32 mouse cellular contexts compared by ENCODE assay signal in genomic region chr1:93065654-93066053, GRCm38 (mm10). TPM values are rescaled to one million over a fixed set of nuclear protein-coding genes. Genes with fewer than 3 reads are reported as not detected.
DNase-seq lines count a peak whose midpoint lies in the region; ATAC-seq and TF ChIP-seq lines count a peak whose summit lies in the region.
"Had no signal": no experiment of that assay in that cellular context is flagged by ENCODE, and none has a peak within 500 bp of the region (broad histone marks: within the 10 kb centered on the region; RNA-seq: fewer than 3 reads in every experiment).

No protein-coding gene starts in this region.

- WGBS in cerebellum, adult 2 months = 31% methylated on average over 6 of the region's 6 CpGs
- WGBS in forebrain, embryonic 15.5 days = 88% methylated on average over 6 of the region's 6 CpGs

- H3K9ac ChIP-seq in forebrain, embryonic 15.5 days (replicated peaks) = no peak overlapping the region
- H3K9ac ChIP-seq: embryonic facial prominence, embryonic 12.5 days; forebrain, embryonic 12.5 days; hindbrain, embryonic 14.5 days; liver, embryonic 15.5 days; lung, embryonic 15.5 days; midbrain, embryonic 13.5 days; stomach, embryonic 15.5 days had no signal

- no peaks in the 10 kb centered on the region for H3K9me3 ChIP-seq in forebrain, embryonic 15.5 days
- H3K9me3 ChIP-seq: embryonic facial prominence, embryonic 12.5 days; forebrain, embryonic 12.5 days; heart, embryonic 10.5 days; limb, embryonic 10.5 days; liver, embryonic 15.5 days; lung, embryonic 15.5 days; megakaryocyte, embryonic 14.5 days; midbrain, embryonic 13.5 days; stomach, embryonic 15.5 days had no signal

- no peak for TF ChIP-seq CTCF in cerebellum, adult 2 months (IDR thresholded peaks at IDR 0.05; ENCODE audit: borderline replicate concordance, insufficient read depth, low read depth, low read length)
- TF ChIP-seq CTCF in testis, adult 2 months (IDR thresholded peaks at IDR 0.05; ENCODE audit: control insufficient read depth, insufficient read depth, insufficient replicate concordance, low read depth, low read length) = no peak

- TF ChIP-seq POLR2A in cerebellum, adult 2 months (IDR thresholded peaks at IDR 0.05; ENCODE audit: borderline replicate concordance, insufficient read depth, low read length) = no peak
- TF ChIP-seq POLR2A in testis, adult 2 months (IDR thresholded peaks at IDR 0.05; ENCODE audit: control insufficient read depth, low read depth, low read length) = no peak; the same call in 1 of the 2 replicates

- H3K4me1 ChIP-seq in cerebellum, adult 2 months (ENCODE audit: control insufficient read depth, insufficient read depth, low read length) = peaks cover 52% of the 10 kb centered on the region
- peaks cover 7% of the 10 kb centered on the region for H3K4me1 ChIP-seq in testis, adult 2 months (ENCODE audit: control insufficient read depth, insufficient read depth, low read length)
- peaks cover 6% of the 10 kb centered on the region for H3K4me1 ChIP-seq in forebrain, embryonic 15.5 days
- H3K4me1 ChIP-seq: forebrain, embryonic 12.5 days; liver, embryonic 15.5 days; megakaryocyte, embryonic 14.5 days; midbrain, embryonic 13.5 days; stomach, embryonic 15.5 days had no signal

- no peak for ATAC-seq in forebrain, embryonic 15.5 days (replicated peaks)
- ATAC-seq: CD4-positive, CD25-positive, alpha-beta regulatory T cell, adult 4 months; midbrain, embryonic 13.5 days had no signal

- H3K4me3 ChIP-seq in cerebellum, adult 2 months (replicated peaks; ENCODE audit: insufficient read depth, low read depth, low read length) = no peak overlapping the region
- H3K4me3 ChIP-seq in testis, adult 2 months (ENCODE audit: control insufficient read depth, low read depth, low read length) = no peak overlapping the region
- no peak overlapping the region for H3K4me3 ChIP-seq in forebrain, embryonic 15.5 days
- H3K4me3 ChIP-seq: embryonic facial prominence, embryonic 12.5 days; erythroblast, embryonic 14.5 days; forebrain, embryonic 12.5 days; heart, embryonic 10.5 days; limb, embryonic 10.5 days; liver, embryonic 15.5 days; lung, embryonic 15.5 days; megakaryocyte, embryonic 14.5 days; midbrain, embryonic 13.5 days; stomach, embryonic 15.5 days had no signal

- no peaks in the 10 kb centered on the region for H3K36me3 ChIP-seq in testis, adult 2 months (ENCODE audit: control insufficient read depth, insufficient read depth, low read length)
- H3K36me3 ChIP-seq in forebrain, embryonic 15.5 days = peaks cover 86% of the 10 kb centered on the region
- H3K36me3 ChIP-seq: embryonic facial prominence, embryonic 12.5 days; heart, embryonic 10.5 days; limb, embryonic 10.5 days; liver, embryonic 15.5 days; lung, embryonic 15.5 days; stomach, embryonic 15.5 days had no signal

- no peak overlapping the region for H3K27ac ChIP-seq in cerebellum, adult 2 months (ENCODE audit: insufficient read depth, low read length)
- peak overlapping the region; percentile 54 for H3K27ac ChIP-seq in testis, adult 2 months (ENCODE audit: control insufficient read depth, insufficient read depth, low read depth, low read length)
- no peak overlapping the region for H3K27ac ChIP-seq in forebrain, embryonic 15.5 days (replicated peaks)
- H3K27ac ChIP-seq: embryonic facial prominence, embryonic 12.5 days; forebrain, embryonic 12.5 days; heart, embryonic 10.5 days; hindbrain, embryonic 14.5 days; kidney, postnatal 0 days; liver, embryonic 15.5 days; lung, embryonic 15.5 days; midbrain, embryonic 13.5 days; stomach, embryonic 15.5 days had no signal

- peak; percentile 54 to 67 for DNase-seq in cerebellum, adult 2 months
- DNase-seq in cerebellum, adult 8-10 months = no peak
- peak; percentile 12 for DNase-seq in NIH3T3 (ENCODE audit: low read depth)
- DNase-seq in adrenal gland, adult 8-10 months = peak; percentile 74
- no peak for DNase-seq in spleen, postnatal 4 days (ENCODE audit: low spot score in 2 of 2)
- DNase-seq: heart, postnatal 4 days; kidney, adult 2 months; liver; lung, postnatal 36 days; thymus, postnatal 25 days had no signal

- H3K4me2 ChIP-seq in forebrain, embryonic 15.5 days (replicated peaks) = no peak overlapping the region
- H3K4me2 ChIP-seq: embryonic facial prominence, embryonic 12.5 days; forebrain, embryonic 12.5 days; hindbrain, embryonic 14.5 days; liver, embryonic 15.5 days; lung, embryonic 15.5 days; midbrain, embryonic 13.5 days; stomach, embryonic 15.5 days had no signal

- H3K27me3 ChIP-seq in cerebellum, adult 2 months (ENCODE audit: control insufficient read depth, insufficient read depth, low read length) = no peaks in the 10 kb centered on the region
- no peaks in the 10 kb centered on the region for H3K27me3 ChIP-seq in testis, adult 2 months (ENCODE audit: control insufficient read depth, insufficient read depth, low read length)
- H3K27me3 ChIP-seq in forebrain, embryonic 15.5 days = no peaks in the 10 kb centered on the region
- H3K27me3 ChIP-seq: embryonic facial prominence, embryonic 12.5 days; forebrain, embryonic 12.5 days; liver, embryonic 15.5 days; lung, embryonic 15.5 days; midbrain, embryonic 13.5 days; stomach, embryonic 15.5 days had no signal

RNA-seq across cellular contexts. Expression of gene Kif1a, which starts 36.1 kb away (rescaled TPM):
- 290 and 291 TPM in 2 replicates for polyA plus RNA-seq in cerebellum, adult 2 months (2012; rRNA removed)
- total RNA-seq in adrenal gland, adult 8-10 months (2022) = 10 to 100 TPM; 55.1 to 76.1 (median 69.1) TPM
- polyA plus RNA-seq in testis, adult 2 months (2012; rRNA removed) = 11.4 and 12.4 TPM in 2 replicates
- 336 and 351 TPM in 2 replicates for polyA plus RNA-seq in forebrain, embryonic 15.5 days (2015; fragmentation: Nextera tagmentation; extraction: Ambion mirVana)
- total RNA-seq: monocyte, adult 5-6 weeks; neutrophil, adult 5-6 weeks had no signal
- polyA plus RNA-seq: CD4-positive, CD25-positive, alpha-beta regulatory T cell, adult 4 months had no signal

RNA-seq across cellular contexts. Expression of gene Aqp12, which starts 59.5 kb away (rescaled TPM):
- not detected in 2 replicates for polyA plus RNA-seq in cerebellum, adult 2 months (2012; rRNA removed)
- total RNA-seq in adrenal gland, adult 8-10 months (2022) = under 1 TPM in 1 of 4 experiments, not detected in 3; 0.87 TPM
- polyA plus RNA-seq in testis, adult 2 months (2012; rRNA removed) = 0.37 and 0.59 TPM in 2 replicates
- polyA plus RNA-seq in forebrain, embryonic 15.5 days (2015; fragmentation: Nextera tagmentation; extraction: Ambion mirVana) = not detected in 2 replicates
- total RNA-seq: gastrocnemius, adult 18-20 months; heart, postnatal 4 days; layer of hippocampus, postnatal 10 days; left cerebral cortex, adult 8-10 months; monocyte, adult 5-6 weeks; neutrophil, adult 5-6 weeks had no signal
- polyA plus RNA-seq: CD4-positive, CD25-positive, alpha-beta regulatory T cell, adult 4 months; embryonic facial prominence, embryonic 12.5 days; erythroblast, embryonic 14.5 days; forebrain, embryonic 12.5 days; gonadal fat pad, adult 2 months; heart, embryonic 10.5 days; heart, embryonic 16.5 days; hindbrain, embryonic 14.5 days; kidney, adult 2 months; kidney, postnatal 0 days; limb, embryonic 10.5 days; liver, embryonic 15.5 days; lung, embryonic 15.5 days; midbrain, embryonic 13.5 days had no signal

Comparison
In these comparisons a context has a peak if more than half of its experiments do, and no peak if none do; other contexts are left out.
1. DNase-seq: peak in cerebellum, adult 2 months (2 of 2), NIH3T3 (single experiment) and adrenal gland, adult 8-10 months (single experiment); none in cerebellum, adult 8-10 months (single experiment) and spleen, postnatal 4 days (0 of 2).
2. RNA of gene Kif1a, which starts 36.1 kb away (polyA plus RNA-seq): 336 to 351 TPM in forebrain, embryonic 15.5 days and 290 to 291 TPM in cerebellum, adult 2 months; 11.4 to 12.4 TPM in testis, adult 2 months; every median in the first group is over 10 times any median in the second.